Mouse (Mus musculus): Measurements from ENCODE around the gene Arcn1. TPM values are rescaled to one million over a fixed set of nuclear protein-coding genes. Genes with fewer than 3 reads are reported as not detected.

Gene Arcn1
- total RNA-seq, 1 experiment from 2014 or later: 132 TPM

DNA sequence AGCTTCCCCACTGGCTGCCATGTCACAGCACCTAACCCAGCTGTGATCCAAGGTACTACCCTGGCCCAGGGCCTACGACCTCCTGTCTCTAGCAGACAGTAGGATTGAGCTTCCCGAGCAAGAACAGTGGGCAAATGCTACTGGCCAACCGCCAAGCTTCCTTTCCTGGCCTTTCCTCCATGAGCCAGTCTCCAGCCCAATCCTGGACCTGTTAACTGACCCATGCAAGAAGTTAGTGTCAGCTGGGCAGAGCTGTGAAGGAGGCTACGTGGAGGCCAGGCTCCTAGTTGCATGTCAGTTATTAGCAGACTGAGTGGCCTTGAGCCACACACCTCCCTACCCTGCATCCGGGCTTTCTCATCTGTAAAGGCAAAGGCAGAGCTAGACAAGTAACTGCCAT is 67.9 kb downstream of the Arcn1 start:
- ATAC-seq (ENCODE audit: extremely low read depth, insufficient number of reproducible peaks, low FRiP score, poor library complexity, severe bottlenecking): no peak

DNA sequence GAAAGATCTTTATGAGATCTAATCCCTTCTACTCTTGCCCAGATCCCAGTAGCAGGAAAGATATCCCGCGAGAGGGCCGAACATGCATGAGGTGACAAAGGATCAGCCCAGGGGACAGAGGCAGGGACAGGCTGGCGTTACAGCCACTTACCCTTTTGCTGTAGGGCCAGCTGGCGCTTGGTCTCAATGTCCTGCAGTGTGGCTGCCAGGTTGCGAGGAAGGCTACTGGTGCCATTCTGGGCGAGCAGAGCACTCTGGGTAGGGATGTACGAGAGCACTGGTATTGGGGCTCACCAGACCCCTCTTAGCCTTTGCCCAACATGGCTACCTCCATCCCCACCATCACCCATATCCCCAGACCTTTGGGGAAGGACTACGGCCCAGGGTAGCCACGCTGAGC is 68.4 kb downstream of the Arcn1 start:
- ATAC-seq (ENCODE audit: extremely low read depth, insufficient number of reproducible peaks, low FRiP score, poor library complexity, severe bottlenecking): no peak

DNA sequence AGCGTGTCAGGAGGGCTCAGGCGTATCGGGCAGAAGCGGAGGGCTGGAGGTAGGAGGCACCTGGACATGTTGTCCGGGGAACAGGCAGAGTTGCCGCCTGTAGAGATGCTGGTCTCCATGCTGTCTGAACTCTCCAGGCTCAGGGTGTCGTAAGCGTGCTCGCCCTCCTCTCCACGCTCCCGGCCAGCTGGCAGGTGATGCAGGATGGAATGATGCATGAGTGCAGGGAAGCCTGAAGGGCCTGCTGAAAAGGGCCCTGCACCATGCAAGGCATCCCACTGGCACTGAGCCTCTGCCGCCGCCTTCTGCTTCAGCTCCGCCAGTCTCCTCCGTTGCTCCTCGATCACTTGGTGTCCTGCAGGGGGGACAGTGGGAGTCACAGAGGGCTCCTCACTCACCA is 69.8 kb downstream of the Arcn1 start:
- ATAC-seq (ENCODE audit: extremely low read depth, insufficient number of reproducible peaks, low FRiP score, poor library complexity, severe bottlenecking): no peak

DNA sequence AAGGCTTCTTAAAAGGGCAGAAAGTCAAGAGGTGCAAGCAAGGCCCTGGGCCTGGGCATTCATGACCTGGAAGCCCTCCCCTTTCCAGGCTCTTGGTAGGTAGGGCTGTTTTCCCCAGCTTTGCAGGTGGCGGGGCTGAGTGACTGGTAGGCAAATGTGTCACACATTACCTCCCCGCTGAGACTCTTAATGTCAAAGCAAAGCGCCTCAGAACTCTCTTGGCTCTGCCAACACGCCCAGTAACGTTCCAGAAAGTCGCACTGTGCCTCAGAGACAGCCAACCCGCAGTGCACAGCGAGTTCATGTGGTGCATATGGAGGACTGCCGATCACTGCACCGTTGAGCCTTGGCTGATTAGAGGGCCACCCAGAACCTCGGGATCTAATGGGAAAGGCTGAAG is 74.6 kb downstream of the Arcn1 start:
- no peak for ATAC-seq (ENCODE audit: extremely low read depth, insufficient number of reproducible peaks, low FRiP score, poor library complexity, severe bottlenecking)

DNA sequence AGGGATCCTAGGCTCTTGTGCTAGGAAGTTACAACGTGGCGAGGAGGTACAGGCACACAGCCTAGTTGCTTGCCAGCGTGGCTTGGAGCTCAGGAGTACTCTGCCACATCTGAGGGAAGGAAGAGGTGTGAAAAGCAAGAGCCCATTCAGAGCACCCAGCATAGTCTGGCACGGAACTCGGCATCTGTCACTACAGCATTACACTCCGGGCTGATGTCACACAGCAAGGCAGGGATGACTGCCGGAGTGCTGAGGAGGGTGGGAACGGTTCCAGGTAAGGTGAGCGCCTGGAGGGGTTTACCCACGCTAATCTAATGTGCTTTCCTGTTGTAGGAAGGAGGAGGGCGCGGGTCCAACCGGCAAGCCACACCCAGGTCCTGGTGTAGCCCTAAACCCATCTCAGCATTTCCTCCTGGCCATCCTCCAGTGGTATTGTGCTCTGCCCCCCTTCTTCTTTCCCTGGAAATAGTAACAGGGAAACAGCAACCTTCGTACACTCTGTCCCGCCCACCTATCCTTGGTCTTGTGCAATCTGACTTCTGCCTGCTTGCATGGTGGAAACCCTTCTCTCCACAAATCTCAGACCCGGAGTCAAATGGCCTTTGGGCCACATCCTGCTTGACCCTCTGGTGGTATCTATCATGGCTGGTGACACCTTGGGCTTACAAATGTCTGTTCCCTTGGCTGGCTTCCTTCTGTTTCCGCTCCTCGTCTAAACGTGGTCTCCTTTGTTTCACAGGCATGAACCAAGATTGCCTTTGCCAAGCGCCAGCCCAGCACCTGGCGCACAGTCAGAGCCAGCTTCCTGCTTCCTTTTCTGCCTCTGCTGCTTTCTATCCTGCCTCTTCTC is 75.7 kb downstream of the Arcn1 start:
- ATAC-seq (ENCODE audit: extremely low read depth, insufficient number of reproducible peaks, low FRiP score, poor library complexity, severe bottlenecking): no peak

Other genes starting within 250 kb of the Arcn1 start
- 207 and 222 TPM in 2 replicates for gene Cxcr5, start 206.0 kb downstream of the Arcn1 start, total RNA-seq (2017)
- 301 and 311 TPM in 2 replicates for gene Ddx6, start 163.0 kb downstream of the Arcn1 start, total RNA-seq (2017)
- gene Treh, start 94.6 kb downstream of the Arcn1 start, total RNA-seq (2017): not detected in 2 replicates
- gene Phldb1, start 32.6 kb downstream of the Arcn1 start, total RNA-seq (2017): 0.25 TPM in 1 of 2 replicates, not detected in the other
- 49.6 and 51.0 TPM in 2 replicates for gene Ift46, start 63 bp upstream of the Arcn1 start, total RNA-seq (2017)
- gene Tmem25, start 31.5 kb upstream of the Arcn1 start, total RNA-seq (2017): 0.25 TPM in 1 of 2 replicates, not detected in the other
- gene Ttc36, start 35.2 kb upstream of the Arcn1 start, total RNA-seq (2017): 0.93 and 1.4 TPM in 2 replicates
- 56.5 and 64.5 TPM in 2 replicates for gene Kmt2a, start 113.5 kb upstream of the Arcn1 start, total RNA-seq (2017)
- 48.6 and 74.2 TPM in 2 replicates for gene Atp5l, start 152.9 kb upstream of the Arcn1 start, total RNA-seq (2017)
- gene Ube4a, start 197.8 kb upstream of the Arcn1 start, total RNA-seq (2017): 45.8 and 48.0 TPM in 2 replicates
- gene Cd3g, start 212.6 kb upstream of the Arcn1 start, total RNA-seq (2017): 81.3 and 90.1 TPM in 2 replicates
- gene Cd3d, start 213.9 kb upstream of the Arcn1 start, total RNA-seq (2017): 18.5 and 21.4 TPM in 2 replicates
- gene Cd3e, start 241.8 kb upstream of the Arcn1 start, total RNA-seq (2017): 14.1 and 18.3 TPM in 2 replicates